Mouse (Mus musculus) MN1 (cell line): Measurements from ENCODE around the gene Tnks1bp1.

Experiments
- DNase-seq: peaks from one replicate; pipeline ENCODE4 v3.0.0-alpha.2; 2016; ENCODE audit warnings: low spot score

The Tnks1bp1 gene

GRCm38 (mm10) chr2:85038336-85038735 lies 9.5 kb upstream of the Tnks1bp1 start:
- DNase-seq, result peak; percentile 23

- no peak for DNase-seq
These were observed 4.2 kb upstream of the Tnks1bp1 start for GRCm38 (mm10) chr2:85043623-85044022.

GRCm38 (mm10) chr2:85046222-85046621 lies 1.6 kb upstream of the Tnks1bp1 start:
- no peak for DNase-seq

GRCm38 (mm10) chr2:85047081-85047480 lies 741 bp upstream of the Tnks1bp1 start:
- DNase-seq, result peak; percentile 40

- peak; percentile 71 for DNase-seq
These were observed 438 bp downstream of the Tnks1bp1 start for GRCm38 (mm10) chr2:85048168-85048751.

GRCm38 (mm10) chr2:85049277-85049676 lies 1.5 kb downstream of the Tnks1bp1 start:
- DNase-seq, result peak; percentile 52

GRCm38 (mm10) chr2:85050001-85050634 lies 2.3 kb downstream of the Tnks1bp1 start:
- peak; percentile 86 for DNase-seq

- peak; percentile 60 for DNase-seq
These were observed 2.9 kb downstream of the Tnks1bp1 start for GRCm38 (mm10) chr2:85050746-85051145.

- DNase-seq, result no peak
These were observed 5.5 kb downstream of the Tnks1bp1 start for GRCm38 (mm10) chr2:85053192-85053816.

GRCm38 (mm10) chr2:85056711-85057110 lies 8.9 kb downstream of the Tnks1bp1 start:
- no peak for DNase-seq

GRCm38 (mm10) chr2:85059677-85060076 lies 11.9 kb downstream of the Tnks1bp1 start:
- no peak for DNase-seq

GRCm38 (mm10) chr2:85060591-85061060 lies 12.8 kb downstream of the Tnks1bp1 start:
- peak; percentile 77 for DNase-seq

GRCm38 (mm10) chr2:85061107-85061541 lies 13.3 kb downstream of the Tnks1bp1 start:
- peak; percentile 71 for DNase-seq

- DNase-seq, result no peak
These were observed 17.5 kb downstream of the Tnks1bp1 start for GRCm38 (mm10) chr2:85065141-85065875.

- DNase-seq, result no peak
These were observed 19.1 kb downstream of the Tnks1bp1 start for GRCm38 (mm10) chr2:85066937-85067336.

GRCm38 (mm10) chr2:85067903-85068625 lies 20.2 kb downstream of the Tnks1bp1 start:
- DNase-seq, result peak; percentile 49

GRCm38 (mm10) chr2:85068626-85069025 lies 20.8 kb downstream of the Tnks1bp1 start:
- DNase-seq, result no peak

GRCm38 (mm10) chr2:85070086-85070485 lies 22.3 kb downstream of the Tnks1bp1 start:
- no peak for DNase-seq

GRCm38 (mm10) chr2:85071921-85072320 lies 24.1 kb downstream of the Tnks1bp1 start:
- DNase-seq, result no peak

- no peak for DNase-seq
These were observed 25.9 kb downstream of the Tnks1bp1 start for GRCm38 (mm10) chr2:85073751-85074150.

GRCm38 (mm10) chr2:85088716-85089646 lies 41.2 kb downstream of the Tnks1bp1 start:
- peak; percentile 72 for DNase-seq
